Mouse (Mus musculus): ENCODE results near the gene Mex3d.

Mex3d gene

GRCm38 (mm10) chr10:80330888-80331287 is 56.6 kb downstream of the Mex3d start:
- DNase-seq (ENCODE audit: low spot score), result no peak

Data from ovary, postnatal 36 days (tissue).